Mouse (Mus musculus) liver, embryonic 16.5 days (tissue): ENCODE data around the gene Scnn1g. TPM values are rescaled to one million over a fixed set of nuclear protein-coding genes. Genes with fewer than 3 reads are reported as not detected.
A peak's percentile ranks its signal among the peaks of the same experiment; 100 is the strongest.

ENCODE experiments used
- ATAC-seq: fragments of 200-750 bp; cut with Nextera tagmentation; 2 replicates; pipeline ENCODE4 v1.8.0; 2017; ENCODE audit warnings: low read depth, mild to moderate bottlenecking, moderate number of reproducible peaks, moderate library complexity
- H3K27ac ChIP-seq: fragments of 300-500 bp; sonication (generic); 2 replicates; pipeline ENCODE4 v1.5.1; 2014; ENCODE audit warnings: mild to moderate bottlenecking, low read length
- H3K27me3 ChIP-seq: fragments of 300-500 bp; sonication (generic); 2 replicates; pipeline ENCODE4 v1.6.1; 2014; ENCODE audit warnings: low read depth, low read length, mixed read lengths; ENCODE audit not compliant: control insufficient read depth, insufficient read depth
- H3K36me3 ChIP-seq: fragments of 300-500 bp; sonication (generic); 2 replicates; pipeline ENCODE4 v1.6.1; 2014; ENCODE audit warnings: mild to moderate bottlenecking; ENCODE audit not compliant: control insufficient read depth, insufficient read depth
- H3K4me1 ChIP-seq: fragments of 300-500 bp; sonication (generic); 2 replicates; pipeline ENCODE4 v1.6.1; 2014; ENCODE audit warnings: low read depth, low read length, mixed read lengths; ENCODE audit not compliant: control insufficient read depth
- H3K4me2 ChIP-seq: fragments of 300-500 bp; sonication (generic); 2 replicates; pipeline ENCODE4 v1.6.1; 2014; ENCODE audit warnings: low read depth, low read length, mixed read lengths
- H3K4me3 ChIP-seq: fragments of 300-500 bp; sonication (generic); 2 replicates; pipeline ENCODE4 v1.5.1; 2014; ENCODE audit warnings: low read depth, mild to moderate bottlenecking, low read length
- H3K9ac ChIP-seq: fragments of 300-500 bp; sonication (generic); 2 replicates; pipeline ENCODE4 v1.6.1; 2014; ENCODE audit warnings: low read depth, low read length
- H3K9me3 ChIP-seq: fragments of 300-500 bp; sonication (generic); replicated peaks from 2 replicates; pipeline ENCODE4 v1.6.1; 2016; ENCODE audit warnings: low read length; ENCODE audit not compliant: control insufficient read depth
- WGBS: fragments of 180-500 bp; shearing (Covaris S2); extraction: QIAGEN DNeasy Blood & Tissue Kit; methylation state at CpG from one replicate; pipeline ENCODE4 v1.1.7; 2014; ENCODE audit not compliant: insufficient replicate concordance; 5-methylcytosine and 5-hydroxymethylcytosine counted together
- polyA plus RNA-seq: library from polyadenylated mRNA; unstranded; fragments of >200 nt; fragmentation: Nextera tagmentation; extraction: Ambion mirVana; gene quantifications from 2 replicates; pipeline ENCODE4 v1.2.1, GENCODE M21; 2015

Scnn1g gene
- polyA plus RNA-seq, 1 experiment from 2014 or later = not detected

DNA sequence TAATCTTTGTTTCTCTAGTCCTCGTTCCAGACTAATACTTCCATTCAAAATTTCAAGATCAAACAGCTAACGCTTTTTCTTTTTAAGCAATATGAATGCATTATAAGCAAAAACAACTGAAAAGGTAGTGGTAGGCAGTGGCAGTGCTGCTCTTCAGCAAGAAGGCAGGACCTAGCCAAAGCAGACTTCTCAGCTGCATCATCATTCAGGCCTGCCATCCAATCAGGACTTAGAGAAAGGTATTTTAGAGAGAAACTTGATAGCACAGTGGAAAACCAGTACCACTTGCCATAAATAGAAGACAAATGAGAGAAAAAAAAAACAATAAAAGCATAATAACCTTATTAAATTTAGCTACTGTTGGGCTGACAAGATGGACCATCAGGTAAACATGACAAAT is 29.2 kb upstream of the Scnn1g start:
- H3K9ac ChIP-seq = no peak overlapping the region
- no peak for ATAC-seq
- H3K27ac ChIP-seq = no peak overlapping the region
- H3K4me1 ChIP-seq = peaks cover 17% of the 10 kb centered on the region
- 80% methylated on average over 2 of the region's 2 CpGs for WGBS
- H3K36me3 ChIP-seq = no peaks in the 10 kb centered on the region
- H3K9me3 ChIP-seq = no peaks in the 10 kb centered on the region
- no peak overlapping the region for H3K4me3 ChIP-seq
- H3K27me3 ChIP-seq = no peaks in the 10 kb centered on the region; the same call in none of the 2 replicates
- peak overlapping the region; percentile 30 for H3K4me2 ChIP-seq

DNA sequence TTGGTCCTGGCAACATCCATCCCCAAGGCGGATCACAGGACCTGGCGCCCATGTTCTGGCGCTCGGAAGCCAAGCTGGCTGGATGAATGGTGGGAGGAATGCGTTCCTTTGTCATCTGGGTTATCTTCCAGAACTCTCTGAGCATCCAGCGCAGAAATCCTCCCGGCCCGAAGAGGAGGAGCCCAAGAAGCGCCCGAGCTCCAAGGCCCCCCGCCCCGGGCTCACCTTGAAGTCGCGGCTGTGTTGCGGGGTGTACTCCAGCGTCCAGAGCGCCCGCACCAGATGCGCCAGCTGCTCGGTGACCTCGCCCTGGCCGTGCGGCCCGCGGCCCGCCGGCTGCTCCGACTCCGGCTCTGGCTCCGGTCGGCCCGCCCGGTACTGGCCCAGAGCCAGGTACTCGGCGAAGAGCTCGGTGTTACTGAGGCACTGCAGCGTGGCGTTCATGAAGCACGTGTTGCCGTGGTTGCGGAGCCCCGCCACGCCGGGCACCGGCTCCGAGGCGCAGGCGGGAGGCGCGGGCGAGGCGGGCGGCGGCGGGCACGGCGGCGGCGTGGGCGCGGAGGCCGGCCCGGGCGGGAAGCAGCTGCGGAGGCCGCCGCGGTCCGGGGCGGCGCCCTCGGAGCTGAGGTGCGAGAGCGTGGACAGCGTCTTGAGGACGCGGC is 27.7 kb upstream of the Scnn1g start:
- peaks cover 17% of the 10 kb centered on the region for H3K4me1 ChIP-seq

DNA sequence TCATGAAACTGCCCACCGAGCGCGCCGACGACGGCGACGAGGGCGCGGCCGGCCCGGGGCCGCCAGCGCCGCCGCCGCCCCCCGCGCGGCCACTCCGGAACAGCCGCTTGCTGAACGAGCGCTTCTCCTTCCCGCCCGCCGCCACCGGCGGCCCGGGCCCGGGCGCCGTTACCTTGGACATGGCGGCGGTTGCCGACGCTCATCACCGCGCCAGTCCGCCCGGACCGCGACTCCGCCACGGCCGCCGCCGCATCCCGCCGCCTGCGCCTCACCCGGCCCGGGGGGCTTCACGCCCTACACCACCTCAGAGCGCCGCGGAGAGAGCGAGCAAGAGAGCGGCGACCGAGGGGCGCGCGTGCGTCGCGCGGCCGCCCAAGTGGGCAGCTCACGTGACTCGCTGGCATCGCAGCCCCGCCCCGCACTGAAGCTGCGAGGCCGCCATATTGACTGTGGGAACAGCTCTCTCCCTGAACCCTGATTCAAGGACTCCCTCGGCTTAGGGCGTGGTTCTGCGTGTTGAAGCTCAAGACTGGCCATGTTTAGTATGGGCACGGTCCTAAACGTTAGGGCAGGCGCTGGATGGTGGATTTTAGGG is 27.1 kb upstream of the Scnn1g start, which contains the start of gene Usp31:
Gene Usp31, minus strand, starts transcription at position 181 of the 595 bp plus-strand sequence.
- peak within 1 kb of the TSS; percentile 84 for H3K9ac ChIP-seq
- peak within 1 kb of the TSS; percentile 57 for H3K27ac ChIP-seq
- H3K27me3 ChIP-seq = peaks cover 2% of the 10 kb centered on the region
- peaks cover 17% of the 10 kb centered on the region for H3K4me1 ChIP-seq
- peak; percentile 98 for ATAC-seq
- H3K9me3 ChIP-seq = no peaks in the 10 kb centered on the region
- H3K36me3 ChIP-seq = no peaks in the 10 kb centered on the region
- WGBS = under 1% methylated on average over 57 of the region's 82 CpGs
- peak within 1 kb of the TSS; percentile 99 for H3K4me2 ChIP-seq
- peak within 1 kb of the TSS; percentile 89 for H3K4me3 ChIP-seq

More for the DNA sequence above, 27.7 kb upstream of the Scnn1g start:
- under 1% methylated on average over 40 of the region's 77 CpGs for WGBS
- no peaks in the 10 kb centered on the region for H3K9me3 ChIP-seq
- ATAC-seq = peak; percentile 55
- peak overlapping the region; percentile 89 for H3K4me3 ChIP-seq
- H3K4me2 ChIP-seq = peak overlapping the region; percentile 99
- H3K36me3 ChIP-seq = no peaks in the 10 kb centered on the region
- H3K27me3 ChIP-seq = no peaks in the 10 kb centered on the region; the same call in none of the 2 replicates
- H3K9ac ChIP-seq = peak overlapping the region; percentile 84
- H3K27ac ChIP-seq = peak overlapping the region; percentile 57

DNA sequence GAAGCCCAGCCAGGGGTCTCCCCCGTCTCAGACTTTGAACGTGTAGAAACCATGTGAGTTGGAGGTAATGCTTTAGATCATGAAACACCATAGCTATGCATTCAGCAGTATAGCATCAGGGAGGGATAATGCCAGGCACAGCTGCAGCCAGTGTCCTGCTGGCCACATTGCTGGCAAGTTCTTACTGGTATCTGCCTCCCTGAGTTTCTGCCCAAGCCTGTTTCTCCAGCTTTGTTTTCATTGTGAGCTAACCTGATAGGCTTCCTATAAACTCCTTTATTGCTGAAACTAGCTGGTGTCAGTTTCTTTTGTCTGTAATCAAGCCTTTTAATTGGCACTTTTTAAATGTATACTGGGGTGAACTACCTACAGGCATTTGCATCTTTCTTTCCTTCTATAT is 23.1 kb upstream of the Scnn1g start:
- Histone ChIP-seq H3K36me3 (no peaks in the 10 kb centered on the region), H3K4me3 (no peak overlapping the region), H3K27ac (no peak overlapping the region), H3K9me3 (no peaks in the 10 kb centered on the region), H3K9ac (no peak overlapping the region), H3K4me2 (no peak overlapping the region), H3K4me1 (peaks cover 4% of the 10 kb centered on the region), H3K27me3 (peaks cover 2% of the 10 kb centered on the region)
- 44% methylated on average over 2 of the region's 2 CpGs for WGBS
- ATAC-seq = no peak

DNA sequence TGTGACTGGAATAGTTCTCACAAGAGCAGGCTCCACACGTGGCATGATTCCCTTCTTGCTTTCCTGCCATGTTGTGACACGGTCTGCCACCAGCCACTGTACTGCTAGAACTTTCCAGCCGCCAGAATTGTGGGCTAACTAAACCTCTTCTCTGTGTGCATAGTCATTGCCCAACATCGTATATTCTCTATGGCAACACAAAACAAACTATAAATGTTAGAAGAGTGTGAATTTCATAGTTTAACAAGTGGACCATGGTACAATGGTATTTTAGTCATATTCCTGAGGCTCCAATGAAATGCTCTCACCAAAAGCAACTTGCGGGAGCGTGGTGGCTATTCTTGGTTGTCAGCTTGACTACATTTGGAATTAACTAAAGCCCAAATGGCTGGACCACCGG is 17.2 kb upstream of the Scnn1g start:
- Histone ChIP-seq H3K9ac (no peak overlapping the region), H3K27ac (no peak overlapping the region), H3K9me3 (no peaks in the 10 kb centered on the region), H3K36me3 (no peaks in the 10 kb centered on the region), H3K4me2 (no peak overlapping the region), H3K4me1 (no peaks in the 10 kb centered on the region), H3K4me3 (no peak overlapping the region), H3K27me3 (no peaks in the 10 kb centered on the region)
- 54% methylated on average over 7 of the region's 7 CpGs for WGBS
- no peak for ATAC-seq

DNA sequence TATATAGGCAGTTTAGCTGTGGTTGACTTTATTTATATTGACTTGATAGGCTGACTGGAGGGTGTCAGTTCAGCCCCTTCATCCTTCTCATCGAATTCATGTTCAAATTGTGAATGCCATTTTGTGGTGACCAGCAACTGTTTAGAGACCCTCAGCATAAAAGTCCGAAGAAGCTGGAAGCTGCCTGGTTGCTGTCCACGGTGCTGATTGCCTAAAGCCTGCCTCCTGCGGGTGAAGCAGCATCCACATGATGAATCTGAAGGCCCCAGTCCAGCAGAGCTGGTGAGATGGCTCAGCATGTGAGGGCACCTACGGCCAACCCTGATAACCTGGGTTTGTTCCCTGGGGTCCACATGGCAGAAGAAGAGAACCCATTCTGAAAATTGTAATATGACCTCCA is 4.1 kb upstream of the Scnn1g start:
- H3K36me3 ChIP-seq = no peaks in the 10 kb centered on the region
- H3K4me2 ChIP-seq = no peak overlapping the region
- ATAC-seq = no peak
- no peak overlapping the region for H3K9ac ChIP-seq
- no peak overlapping the region for H3K4me3 ChIP-seq
- peaks cover 18% of the 10 kb centered on the region for H3K27me3 ChIP-seq
- no peaks in the 10 kb centered on the region for H3K9me3 ChIP-seq
- WGBS = 16% methylated on average over 5 of the region's 5 CpGs
- no peak overlapping the region for H3K27ac ChIP-seq
- H3K4me1 ChIP-seq = no peaks in the 10 kb centered on the region; the same call in 1 of the 2 replicates

DNA sequence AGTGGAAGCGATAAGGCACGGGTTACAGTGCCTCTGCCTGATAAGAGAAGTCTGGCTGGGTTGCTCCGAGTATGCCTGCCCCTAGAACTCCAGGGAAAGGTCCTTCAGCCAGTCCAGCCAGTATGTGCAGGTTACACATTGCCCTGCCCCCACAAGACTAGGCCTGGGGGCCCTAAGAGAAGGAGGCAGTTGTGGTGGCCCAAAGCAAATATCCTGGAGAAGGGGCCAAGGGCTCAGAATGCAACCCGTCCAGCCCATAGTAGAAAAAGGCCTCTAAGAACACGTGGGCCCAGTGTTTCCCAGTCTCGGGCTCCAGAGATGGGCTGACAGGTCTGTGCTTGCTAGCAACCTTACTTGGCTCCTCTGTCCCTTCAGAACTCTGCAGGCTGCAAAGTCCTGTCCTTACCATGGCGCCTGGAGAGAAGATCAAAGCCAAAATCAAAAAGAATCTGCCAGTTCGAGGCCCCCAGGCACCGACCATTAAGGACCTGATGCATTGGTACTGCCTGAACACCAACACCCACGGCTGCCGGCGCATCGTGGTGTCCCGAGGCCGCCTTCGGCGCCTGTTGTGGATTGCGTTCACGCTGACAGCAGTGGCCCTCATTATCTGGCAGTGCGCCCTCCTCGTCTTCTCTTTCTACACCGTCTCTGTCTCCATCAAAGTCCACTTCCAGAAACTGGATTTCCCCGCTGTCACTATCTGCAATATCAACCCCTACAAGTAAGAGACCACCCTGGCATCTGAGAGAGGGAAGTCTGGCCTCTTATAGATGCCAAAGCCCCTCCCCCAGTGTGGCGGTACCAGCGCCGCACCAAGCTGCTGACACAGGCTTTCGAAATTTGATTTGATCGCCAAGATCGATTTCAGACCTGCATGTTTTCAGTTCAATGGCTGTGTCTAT is 3.5 kb downstream of the Scnn1g start:
- Histone ChIP-seq H3K4me3 (no peak overlapping the region), H3K4me1 (no peaks in the 10 kb centered on the region; the same call in 1 of the 2 replicates), H3K4me2 (no peak overlapping the region), H3K27me3 (peaks cover 33% of the 10 kb centered on the region), H3K9ac (no peak overlapping the region), H3K27ac (no peak overlapping the region), H3K36me3 (no peaks in the 10 kb centered on the region), H3K9me3 (no peaks in the 10 kb centered on the region)
- no peak for ATAC-seq
- WGBS = 48% methylated on average over 29 of the region's 29 CpGs

DNA sequence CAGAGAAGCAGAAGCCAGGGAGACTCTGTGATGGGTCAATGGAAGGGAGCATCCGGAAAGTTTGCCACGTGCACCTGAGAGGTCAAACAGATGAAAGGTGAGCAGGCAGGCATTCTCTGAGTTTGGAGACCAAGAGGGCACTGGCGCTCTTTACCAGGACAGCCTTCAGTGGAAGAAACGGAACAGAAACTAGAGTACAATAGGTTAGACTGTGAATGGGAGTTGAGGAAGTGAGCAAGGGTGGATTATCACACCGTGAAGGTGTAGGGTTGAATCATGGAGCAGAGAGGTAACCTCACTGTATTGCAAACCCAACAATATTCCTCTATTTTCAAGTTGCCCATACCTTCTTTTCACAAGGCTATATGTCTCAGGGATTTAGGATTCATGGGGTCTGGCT is 16.0 kb downstream of the Scnn1g start:
- Histone ChIP-seq H3K4me3 (no peak overlapping the region), H3K27me3 (no peaks in the 10 kb centered on the region), H3K9ac (no peak overlapping the region), H3K36me3 (no peaks in the 10 kb centered on the region), H3K27ac (no peak overlapping the region), H3K4me2 (no peak overlapping the region), H3K9me3 (no peaks in the 10 kb centered on the region), H3K4me1 (no peaks in the 10 kb centered on the region)
- no peak for ATAC-seq
- 63% methylated on average over 5 of the region's 5 CpGs for WGBS
